Mouse (Mus musculus) stomach, postnatal 0 days (tissue): ENCODE data around the gene Bri3. TPM values are rescaled to one million over a fixed set of nuclear protein-coding genes. Genes with fewer than 3 reads are reported as not detected.

Experiments
- ATAC-seq: fragments of 200-750 bp; cut with Nextera tagmentation; 2 replicates; pipeline ENCODE4 v1.8.0; 2017; ENCODE audit not compliant: low FRiP score, low TSS enrichment
- DNase-seq: peaks from one replicate; pipeline ENCODE4 v3.0.0-alpha.2; 2016; ENCODE audit warnings: low spot score
- H3K27ac ChIP-seq: fragments of 300-500 bp; sonication (generic); replicated peaks from 2 replicates; pipeline ENCODE4 v1.5.1; 2014; ENCODE audit warnings: mild to moderate bottlenecking, control low read depth
- H3K27me3 ChIP-seq: fragments of 300-500 bp; sonication (generic); 2 replicates; pipeline ENCODE4 v1.6.1; 2014; ENCODE audit warnings: low read length; ENCODE audit not compliant: control insufficient read depth, insufficient read depth
- H3K36me3 ChIP-seq: fragments of 300-500 bp; sonication (generic); 2 replicates; pipeline ENCODE4 v1.6.1; 2014; ENCODE audit warnings: low read length, mixed read lengths; ENCODE audit not compliant: control insufficient read depth, insufficient read depth
- H3K4me1 ChIP-seq: fragments of 300-500 bp; sonication (generic); replicated peaks from 2 replicates; pipeline ENCODE4 v1.6.1; 2014; ENCODE audit warnings: antibody characterized with exemption; ENCODE audit not compliant: control insufficient read depth, insufficient read depth
- H3K4me2 ChIP-seq: fragments of 300-500 bp; sonication (generic); replicated peaks from 2 replicates; pipeline ENCODE4 v1.6.1; 2014; ENCODE audit warnings: low read depth, mild to moderate bottlenecking, control low read depth, moderate library complexity
- H3K4me3 ChIP-seq: fragments of 300-500 bp; sonication (generic); 2 replicates; pipeline ENCODE4 v1.5.1; 2014; ENCODE audit warnings: low read depth, low read length, control low read depth
- H3K9ac ChIP-seq: fragments of 300-500 bp; sonication (generic); 2 replicates; pipeline ENCODE4 v1.6.1; 2014; ENCODE audit warnings: mild to moderate bottlenecking, low read length, control low read depth, mixed read lengths
- H3K9me3 ChIP-seq: fragments of 300-500 bp; sonication (generic); 2 replicates; pipeline ENCODE4 v1.6.1; 2016; ENCODE audit warnings: low read length; ENCODE audit not compliant: control insufficient read depth
- CTCF ChIP-seq: IDR thresholded peaks from 2 replicates; pipeline ENCODE4 v1.5.1; 2016; ENCODE audit warnings: antibody characterized with exemption, low read depth, mild to moderate bottlenecking, moderate library complexity
- EP300 ChIP-seq: optimal IDR thresholded peaks from 2 replicates; pipeline ENCODE3; 2016; ENCODE audit warnings: antibody characterized with exemption
- WGBS: fragments of 180-500 bp; shearing (Covaris S2); extraction: QIAGEN DNeasy Blood & Tissue Kit; methylation state at CpG from one replicate; pipeline ENCODE4 v1.1.7; 2014; 5-methylcytosine and 5-hydroxymethylcytosine counted together
- polyA plus RNA-seq: library from polyadenylated mRNA; unstranded; fragments of >200 nt; fragmentation: Nextera tagmentation; extraction: Ambion mirVana; gene quantifications from 2 replicates; pipeline ENCODE4 v1.2.1, GENCODE M21; 2015

Bri3 gene
- polyA plus RNA-seq, 1 experiment from 2014 or later = 197 TPM

GRCm38 (mm10) chr5:144249871-144250270, 5.6 kb downstream of the Bri3 start:
- 83% methylated on average over 3 of the region's 3 CpGs for WGBS
- H3K27ac ChIP-seq = 0 out of 2 replicates have a peak overlapping the region, but pooled peaks have one; percentile 1
- H3K9me3 ChIP-seq = no peaks in the 10 kb centered on the region
- no peak for DNase-seq
- ATAC-seq = no peak
- H3K36me3 ChIP-seq = no peaks in the 10 kb centered on the region
- no peak for TF ChIP-seq EP300
- TF ChIP-seq CTCF = peak; percentile 60
- no peak overlapping the region for H3K9ac ChIP-seq
- H3K4me2 ChIP-seq = no peak overlapping the region
- no peaks in the 10 kb centered on the region for H3K27me3 ChIP-seq
- no peak overlapping the region for H3K4me3 ChIP-seq
- no peaks in the 10 kb centered on the region for H3K4me1 ChIP-seq

- DNase-seq (no peak), ATAC-seq (no peak)
- 82% methylated on average over 13 of the region's 13 CpGs for WGBS
- Histone ChIP-seq H3K36me3 (no peaks in the 10 kb centered on the region), H3K9ac (no peak overlapping the region), H3K4me3 (no peak overlapping the region), H3K4me2 (no peak overlapping the region), H3K4me1 (no peaks in the 10 kb centered on the region; the same call in 1 of the 2 replicates), H3K27ac (no peak overlapping the region), H3K9me3 (no peaks in the 10 kb centered on the region), H3K27me3 (no peaks in the 10 kb centered on the region)
- TF ChIP-seq EP300 = no peak
- no peak for TF ChIP-seq CTCF
Measured at GRCm38 (mm10) chr5:144251876-144252577, 7.8 kb downstream of the Bri3 start.

- peak; percentile 45 for TF ChIP-seq CTCF
- TF ChIP-seq EP300 = no peak
- ATAC-seq = no peak
- Histone ChIP-seq H3K4me1 (peaks cover 5% of the 10 kb centered on the region; the same call in 1 of the 2 replicates), H3K36me3 (no peaks in the 10 kb centered on the region), H3K9me3 (no peaks in the 10 kb centered on the region), H3K9ac (no peak overlapping the region), H3K27me3 (no peaks in the 10 kb centered on the region), H3K4me3 (no peak overlapping the region), H3K4me2 (no peak overlapping the region), H3K27ac (no peak overlapping the region)
- 74% methylated on average over 4 of the region's 4 CpGs for WGBS
- DNase-seq = no peak
Measured at GRCm38 (mm10) chr5:144253212-144253611, 9.0 kb downstream of the Bri3 start.

GRCm38 (mm10) chr5:144254122-144254810, 10.0 kb downstream of the Bri3 start:
- H3K9ac ChIP-seq = peak overlapping the region; percentile 19; the same call in 1 of the 2 replicates
- 44% methylated on average over 16 of the region's 16 CpGs for WGBS
- H3K4me2 ChIP-seq = peak overlapping the region; percentile 64
- peak; percentile 89 for DNase-seq
- TF ChIP-seq EP300 (no peak), CTCF (no peak)
- H3K36me3 ChIP-seq = 0 out of 2 replicates have a peak, but pooled peaks cover 2% of the 10 kb centered on the region
- H3K4me1 ChIP-seq = peaks cover 13% of the 10 kb centered on the region
- no peaks in the 10 kb centered on the region for H3K27me3 ChIP-seq
- peak overlapping the region; percentile 97 for H3K4me3 ChIP-seq
- peak overlapping the region; percentile 84 for H3K27ac ChIP-seq
- no peaks in the 10 kb centered on the region for H3K9me3 ChIP-seq
- ATAC-seq = peak; percentile 74

GRCm38 (mm10) chr5:144254811-144255631, 10.8 kb downstream of the Bri3 start:
- H3K9me3 ChIP-seq = no peaks in the 10 kb centered on the region
- peak; percentile 97 for DNase-seq

More at GRCm38 (mm10) chr5:144254811-144255631, 10.8 kb downstream of the Bri3 start:
- H3K9ac ChIP-seq = peak overlapping the region; percentile 100
- peak overlapping the region; percentile 99 for H3K27ac ChIP-seq
- no peaks in the 10 kb centered on the region for H3K27me3 ChIP-seq
- ATAC-seq = peak; percentile 81
- peaks cover 13% of the 10 kb centered on the region for H3K4me1 ChIP-seq
- 0 out of 2 replicates have a peak, but pooled peaks cover 2% of the 10 kb centered on the region for H3K36me3 ChIP-seq
- TF ChIP-seq CTCF = no peak
- TF ChIP-seq EP300 = no peak
- peak overlapping the region; percentile 64 for H3K4me2 ChIP-seq
- under 1% methylated on average over 50 of the region's 84 CpGs for WGBS
- H3K4me3 ChIP-seq = peak overlapping the region; percentile 97
